Comparison of ENCODE assay signal across 19 mouse cellular contexts in the genomic region with DNA sequence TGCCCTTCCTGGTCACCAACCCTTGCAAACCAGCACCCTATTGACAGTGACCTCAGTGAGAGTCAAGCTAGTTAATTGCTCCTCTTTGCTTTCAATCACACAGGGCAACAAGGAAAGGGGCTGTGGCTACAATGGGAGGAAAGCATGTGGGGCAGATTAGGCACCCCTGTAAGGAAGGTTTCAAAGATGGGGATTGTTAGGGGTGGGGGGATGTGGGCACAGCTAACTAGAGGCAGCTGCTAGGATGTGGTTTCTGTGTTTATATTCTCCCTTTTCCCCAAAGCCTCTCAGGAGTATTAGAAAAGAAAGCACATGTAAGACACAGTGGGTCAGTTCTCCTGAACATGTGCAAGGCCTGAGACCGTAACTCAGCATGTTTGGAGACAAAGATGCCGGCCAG.
DNase-seq lines count a peak whose midpoint lies in the region; ATAC-seq lines count a peak whose summit lies in the region.
"Had no signal": no experiment of that assay in that cellular context is flagged by ENCODE, and none has a peak within 500 bp of the region (broad histone marks: within the 10 kb centered on the region; RNA-seq: fewer than 3 reads in every experiment).

No protein-coding gene starts in this region.

- H3K4me2 ChIP-seq in neural tube, embryonic 13.5 days: peak overlapping the region; percentile 15; the same call in 1 of the 2 replicates
- H3K4me2 ChIP-seq in embryonic facial prominence, embryonic 12.5 days (replicated peaks): peak overlapping the region; percentile 38
- H3K4me2 ChIP-seq in limb, embryonic 13.5 days (replicated peaks): peak overlapping the region; percentile 46
- H3K4me2 ChIP-seq: forebrain, embryonic 12.5 days; intestine, embryonic 15.5 days had no signal

- no peak overlapping the region for H3K9ac ChIP-seq in neural tube, embryonic 13.5 days
- H3K9ac ChIP-seq in embryonic facial prominence, embryonic 12.5 days: no peak overlapping the region
- no peak overlapping the region for H3K9ac ChIP-seq in limb, embryonic 13.5 days
- H3K9ac ChIP-seq: forebrain, embryonic 12.5 days; intestine, embryonic 15.5 days; limb, embryonic 15.5 days had no signal

- H3K9me3 ChIP-seq in neural tube, embryonic 13.5 days: no peaks in the 10 kb centered on the region
- no peaks in the 10 kb centered on the region for H3K9me3 ChIP-seq in embryonic facial prominence, embryonic 12.5 days
- no peaks in the 10 kb centered on the region for H3K9me3 ChIP-seq in limb, embryonic 13.5 days
- H3K9me3 ChIP-seq: forebrain, embryonic 12.5 days; intestine, embryonic 15.5 days; limb, embryonic 15.5 days had no signal

- H3K27ac ChIP-seq in neural tube, embryonic 13.5 days (replicated peaks): no peak overlapping the region
- 0 out of 2 replicates have a peak overlapping the region, but pooled peaks have one; percentile 50 for H3K27ac ChIP-seq in embryonic facial prominence, embryonic 12.5 days
- no peak overlapping the region for H3K27ac ChIP-seq in limb, embryonic 13.5 days
- H3K27ac ChIP-seq: forebrain, embryonic 12.5 days; heart, adult 2 months; intestine, embryonic 15.5 days; kidney, postnatal 0 days; limb, embryonic 15.5 days had no signal

- ATAC-seq in neural tube, embryonic 13.5 days (ENCODE audit: low read depth): no peak
- 0 out of 2 replicates have a peak, but pooled peaks have one; percentile 28 for ATAC-seq in embryonic facial prominence, embryonic 12.5 days (ENCODE audit: insufficient number of reproducible peaks, insufficient read depth, low FRiP score, low TSS enrichment)
- peak; percentile 64 for ATAC-seq in limb, embryonic 13.5 days (ENCODE audit: low FRiP score, low read depth)
- ATAC-seq: intestine, embryonic 15.5 days had no signal

- H3K36me3 ChIP-seq in neural tube, embryonic 13.5 days: no peaks in the 10 kb centered on the region
- H3K36me3 ChIP-seq in embryonic facial prominence, embryonic 12.5 days: no peaks in the 10 kb centered on the region
- no peaks in the 10 kb centered on the region for H3K36me3 ChIP-seq in limb, embryonic 13.5 days
- H3K36me3 ChIP-seq: forebrain, embryonic 12.5 days; intestine, embryonic 15.5 days; limb, embryonic 15.5 days had no signal

- no peak overlapping the region for H3K4me3 ChIP-seq in neural tube, embryonic 13.5 days
- H3K4me3 ChIP-seq in embryonic facial prominence, embryonic 12.5 days: no peak overlapping the region
- H3K4me3 ChIP-seq in limb, embryonic 13.5 days: no peak overlapping the region
- H3K4me3 ChIP-seq: forebrain, embryonic 12.5 days; heart, adult 2 months; intestine, embryonic 15.5 days; limb, embryonic 15.5 days had no signal

- no peak for DNase-seq in neural tube, embryonic 10.5 days (ENCODE audit: extremely low spot score, low spot score)
- DNase-seq in thymus, postnatal 36 days: peak; percentile 6 to 17
- DNase-seq in kidney, postnatal 14 days: no peak
- DNase-seq in lung, postnatal 25 days (ENCODE audit: low spot score): no peak
- no peak for DNase-seq in spleen, postnatal 10 days (ENCODE audit: low spot score in 2 of 2)
- DNase-seq: cerebellum, adult 11-12 months; heart, adult 2 months; heart, postnatal 10 days; lung, adult 2 months; right cerebral cortex, adult 18-20 months had no signal

- peaks cover 60% of the 10 kb centered on the region for H3K4me1 ChIP-seq in neural tube, embryonic 13.5 days (replicated peaks)
- peaks cover 36% of the 10 kb centered on the region for H3K4me1 ChIP-seq in embryonic facial prominence, embryonic 12.5 days
- H3K4me1 ChIP-seq in limb, embryonic 13.5 days: peaks cover 67% of the 10 kb centered on the region
- H3K4me1 ChIP-seq: megakaryocyte, embryonic 14.5 days had no signal

- H3K27me3 ChIP-seq in neural tube, embryonic 13.5 days: no peaks in the 10 kb centered on the region
- no peaks in the 10 kb centered on the region for H3K27me3 ChIP-seq in embryonic facial prominence, embryonic 12.5 days
- H3K27me3 ChIP-seq in limb, embryonic 13.5 days: no peaks in the 10 kb centered on the region
- H3K27me3 ChIP-seq: CH12.LX; intestine, embryonic 15.5 days; limb, embryonic 15.5 days; megakaryocyte, embryonic 14.5 days had no signal

- 41% methylated on average over 2 of the region's 2 CpGs for WGBS in neural tube, embryonic 13.5 days
- 15% methylated on average over 2 of the region's 2 CpGs for WGBS in embryonic facial prominence, embryonic 12.5 days
- WGBS in limb, embryonic 13.5 days: 22% methylated on average over 2 of the region's 2 CpGs

Comparison
In these comparisons a context has a peak if more than half of its experiments do, and no peak if none do; other contexts are left out.
1. DNase-seq: peak in thymus, postnatal 36 days (2 of 2); none in neural tube, embryonic 10.5 days (single experiment), kidney, postnatal 14 days (single experiment), lung, postnatal 25 days (single experiment) and spleen, postnatal 10 days (0 of 2).
2. Peak in every context shown above with its lines, with median percentiles within 50 percentile points of each other: H3K4me2 ChIP-seq.